In the genomic region with DNA sequence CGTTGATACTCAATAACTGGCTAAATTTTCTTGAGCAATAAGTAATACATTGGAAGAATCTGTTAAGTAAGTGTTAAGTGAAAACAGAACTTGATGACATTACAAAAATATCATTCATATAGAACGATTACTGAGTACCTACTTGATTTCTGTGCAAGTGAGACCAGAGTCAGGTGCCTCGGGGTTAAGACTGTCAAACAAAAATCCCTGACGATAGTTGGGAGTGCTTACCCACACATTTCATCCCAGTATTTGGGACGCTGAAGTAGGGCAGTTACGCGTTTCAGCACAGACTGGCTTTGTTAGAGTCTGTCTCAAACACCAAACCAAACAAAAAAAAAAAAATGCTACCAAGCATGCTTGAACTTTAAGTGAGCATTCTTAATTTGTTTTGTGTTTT, we compare ENCODE assay signal across 7 mouse cellular contexts. TPM values are rescaled to one million over a fixed set of nuclear protein-coding genes. Genes with fewer than 3 reads are reported as not detected.
DNase-seq lines count a peak whose midpoint lies in the region; ATAC-seq and TF ChIP-seq lines count a peak whose summit lies in the region.

No protein-coding gene starts in this region.

- peak; percentile 27 for DNase-seq in liver, adult 2 months (ENCODE audit: extremely low read depth, low read depth, low spot score)
- no peak for DNase-seq in liver
- DNase-seq in forebrain, embryonic 11.5 days (ENCODE audit: low spot score), result no peak
- peak; percentile 31 for DNase-seq in retina, embryonic 14.5 days (ENCODE audit: low spot score)
- DNase-seq in layer of hippocampus, adult 18-20 months (ENCODE audit: low spot score in 2 of 2), result no peak
- DNase-seq in spleen, postnatal 10 days (ENCODE audit: low spot score in 2 of 2), result no peak

- peak overlapping the region; percentile 12; the same call in 1 of the 2 replicates for H3K4me2 ChIP-seq in forebrain, embryonic 11.5 days (ENCODE audit: low read depth, low read length, severe bottlenecking)
- peak overlapping the region; percentile 52 for H3K4me2 ChIP-seq in limb, embryonic 13.5 days (replicated peaks)

- 9% methylated on average over 7 of the region's 7 CpGs for WGBS in liver, adult 2 months
- WGBS in forebrain, embryonic 11.5 days, result 14% methylated on average over 7 of the region's 7 CpGs
- WGBS in limb, embryonic 13.5 days, result 21% methylated on average over 7 of the region's 7 CpGs

- H3K36me3 ChIP-seq in liver, adult 2 months (ENCODE audit: control insufficient read depth, insufficient read depth, low read length), result peaks cover 15% of the 10 kb centered on the region
- no peaks in the 10 kb centered on the region; the same call in 1 of the 2 replicates for H3K36me3 ChIP-seq in forebrain, embryonic 11.5 days (ENCODE audit: control insufficient read depth, insufficient read depth, low read length)
- peaks cover 19% of the 10 kb centered on the region for H3K36me3 ChIP-seq in limb, embryonic 13.5 days

- no peak overlapping the region for H3K27ac ChIP-seq in liver, adult 2 months (replicated peaks; ENCODE audit: insufficient read depth, low read depth, low read length)
- no peak overlapping the region for H3K27ac ChIP-seq in forebrain, embryonic 11.5 days (ENCODE audit: low read depth, low read length)
- no peak overlapping the region for H3K27ac ChIP-seq in limb, embryonic 13.5 days

- no peaks in the 10 kb centered on the region for H3K79me2 ChIP-seq in liver, adult 2 months (ENCODE audit: control insufficient read depth, insufficient read depth, low read length)

- ATAC-seq in forebrain, embryonic 11.5 days (replicated peaks; ENCODE audit: low FRiP score), result peak; percentile 45; the same call in 1 of the 2 replicates
- ATAC-seq in limb, embryonic 13.5 days (ENCODE audit: low FRiP score, low read depth), result no peak

- H3K4me3 ChIP-seq in liver, adult 2 months (ENCODE audit: insufficient read depth, low read depth, low read length), result peak overlapping the region; percentile 45
- peak overlapping the region; percentile 42; the same call in 1 of the 2 replicates for H3K4me3 ChIP-seq in forebrain, embryonic 11.5 days (ENCODE audit: low read depth, low read length)
- peak overlapping the region; percentile 56 for H3K4me3 ChIP-seq in limb, embryonic 13.5 days

- H3K9ac ChIP-seq in liver, adult 2 months (ENCODE audit: low read depth, low read length), result peak overlapping the region; percentile 56; the same call in 1 of the 2 replicates
- peak overlapping the region; percentile 17; the same call in 1 of the 2 replicates for H3K9ac ChIP-seq in forebrain, embryonic 11.5 days (ENCODE audit: low read length)
- no peak overlapping the region for H3K9ac ChIP-seq in limb, embryonic 13.5 days

- H3K9me3 ChIP-seq in forebrain, embryonic 11.5 days (ENCODE audit: control insufficient read depth, low read length), result no peaks in the 10 kb centered on the region
- H3K9me3 ChIP-seq in limb, embryonic 13.5 days, result no peaks in the 10 kb centered on the region

- no peak for TF ChIP-seq CTCF in liver, adult 2 months (IDR thresholded peaks at IDR 0.05; ENCODE audit: low read depth, low read length)

- H3K4me1 ChIP-seq in liver, adult 2 months (ENCODE audit: control insufficient read depth, insufficient read depth, low read length), result no peaks in the 10 kb centered on the region
- no peaks in the 10 kb centered on the region for H3K4me1 ChIP-seq in forebrain, embryonic 11.5 days (replicated peaks; ENCODE audit: control insufficient read depth, insufficient read depth, low read length)
- H3K4me1 ChIP-seq in limb, embryonic 13.5 days, result no peaks in the 10 kb centered on the region

- no peaks in the 10 kb centered on the region for H3K27me3 ChIP-seq in liver, adult 2 months (ENCODE audit: control insufficient read depth, insufficient read depth, low read length)
- H3K27me3 ChIP-seq in forebrain, embryonic 11.5 days (ENCODE audit: control insufficient read depth, insufficient read depth, low read length), result no peaks in the 10 kb centered on the region
- H3K27me3 ChIP-seq in limb, embryonic 13.5 days, result no peaks in the 10 kb centered on the region

- TF ChIP-seq POLR2A in liver, adult 2 months (IDR thresholded peaks at IDR 0.05; ENCODE audit: extremely low read depth, insufficient read depth, low read length), result no peak

RNA-seq across cellular contexts. Expression of a gene that starts 0.6 kb away (rescaled TPM):
- total RNA-seq in liver, adult 2 months (2014; rRNA removed), result 12.4 and 14.6 TPM in 2 replicates
- polyA plus RNA-seq in liver, adult 2 months (2012; rRNA removed), result 4.9 and 6.2 TPM in 2 replicates
- polyA plus RNA-seq in forebrain, embryonic 11.5 days (2014; fragmentation: Nextera tagmentation; extraction: Ambion mirVana), result 284 and 285 TPM in 2 replicates
- 164 and 168 TPM in 2 replicates for polyA plus RNA-seq in limb, embryonic 13.5 days (2015; fragmentation: Nextera tagmentation; extraction: Ambion mirVana)
- 10 to 100 TPM; 56.5 to 69.7 TPM for total RNA-seq in layer of hippocampus, adult 18-20 months (2021)

RNA-seq across cellular contexts. Expression of a gene that starts 15.5 kb away (rescaled TPM):
- total RNA-seq in liver, adult 2 months (2014; rRNA removed), result not detected in 2 replicates
- polyA plus RNA-seq in liver, adult 2 months (2012; rRNA removed), result not detected in 2 replicates
- polyA plus RNA-seq in forebrain, embryonic 11.5 days (2014; fragmentation: Nextera tagmentation; extraction: Ambion mirVana), result not detected in 2 replicates
- polyA plus RNA-seq in limb, embryonic 13.5 days (2015; fragmentation: Nextera tagmentation; extraction: Ambion mirVana), result not detected in 2 replicates
- not detected for total RNA-seq in layer of hippocampus, adult 18-20 months (2021)

RNA-seq across cellular contexts. Expression of a gene that starts 54.9 kb away (rescaled TPM):
- total RNA-seq in liver, adult 2 months (2014; rRNA removed), result 5.2 and 5.3 TPM in 2 replicates
- 1.3 and 1.8 TPM in 2 replicates for polyA plus RNA-seq in liver, adult 2 months (2012; rRNA removed)
- 6.7 and 7.0 TPM in 2 replicates for polyA plus RNA-seq in forebrain, embryonic 11.5 days (2014; fragmentation: Nextera tagmentation; extraction: Ambion mirVana)
- polyA plus RNA-seq in limb, embryonic 13.5 days (2015; fragmentation: Nextera tagmentation; extraction: Ambion mirVana), result 8.1 and 9.6 TPM in 2 replicates
- total RNA-seq in layer of hippocampus, adult 18-20 months (2021), result 10 to 100 TPM; 30.8 to 41.4 TPM

Comparison
In these comparisons a context has a peak if more than half of its experiments do, and no peak if none do; other contexts are left out.
1. DNase-seq: peak in liver, adult 2 months (single experiment) and retina, embryonic 14.5 days (single experiment); none in liver (single experiment), forebrain, embryonic 11.5 days (single experiment), layer of hippocampus, adult 18-20 months (0 of 2) and spleen, postnatal 10 days (0 of 2).
2. RNA of a gene that starts 0.6 kb away (polyA plus RNA-seq): 284 to 285 TPM in forebrain, embryonic 11.5 days and 164 to 168 TPM in limb, embryonic 13.5 days; 4.9 to 6.2 TPM in liver, adult 2 months; every median in the first group is over 10 times any median in the second.
3. Peak in every context shown above with its lines, with median percentiles within 50 percentile points of each other: H3K4me3 ChIP-seq.